Mouse (Mus musculus): ENCODE data around the gene Bcat2. TPM values are rescaled to one million over a fixed set of nuclear protein-coding genes. Genes with fewer than 3 reads are reported as not detected.
A peak's percentile ranks its signal among the peaks of the same experiment; 100 is the strongest.

Gene Bcat2
- total and polyA plus RNA-seq, 3 experiments, result 13.5 to 65.6 (median 30.9) TPM

DNA sequence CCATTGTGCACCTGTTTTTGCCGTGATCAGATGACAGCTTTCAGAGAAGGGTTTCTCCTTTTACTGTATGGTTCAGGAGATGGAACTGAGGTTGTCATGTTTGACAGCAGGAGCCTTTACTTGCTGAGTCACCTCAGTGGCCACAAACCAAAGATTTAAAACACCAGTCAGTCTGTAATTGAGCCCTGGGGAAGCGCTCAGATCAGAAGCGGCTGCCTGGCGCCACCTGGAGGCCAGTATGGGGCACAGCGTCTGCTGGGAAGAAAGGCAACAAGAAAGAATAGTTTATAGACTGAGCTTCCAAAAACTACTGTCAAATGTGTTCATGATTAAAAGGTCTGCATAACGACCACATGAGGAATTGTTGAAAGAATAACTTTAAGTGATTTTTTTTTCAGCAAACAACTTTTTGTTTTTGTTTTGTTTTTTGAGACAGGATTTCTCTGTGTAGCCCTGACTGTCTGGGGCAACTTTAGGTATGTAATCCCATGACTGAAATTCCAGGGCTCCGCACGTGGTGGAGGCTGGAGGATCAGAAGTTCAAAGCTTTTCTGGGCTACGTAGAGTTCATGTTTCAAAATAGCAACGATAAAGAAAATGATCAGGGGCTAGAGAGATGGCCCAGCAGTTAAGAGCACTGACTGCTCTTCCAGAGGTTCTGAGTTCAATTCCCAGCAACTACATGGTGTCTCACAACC is 23.3 kb downstream of the Bcat2 start (continued):
- TF ChIP-seq JUND (conservative IDR thresholded peaks at IDR 0.05; ENCODE audit: low read depth, low read length), result 0 out of 2 replicates have a peak, but pooled peaks have one; percentile 53
- no peak for TF ChIP-seq TBP (conservative IDR thresholded peaks at IDR 0.05; ENCODE audit: low read depth, low read length)
- TF ChIP-seq UBTF (IDR thresholded peaks at IDR 0.05; ENCODE audit: low read depth, low read length), result no peak
- TF ChIP-seq HCFC1 (IDR thresholded peaks at IDR 0.05; ENCODE audit: low read depth, low read length), result 0 out of 2 replicates have a peak, but pooled peaks have one; percentile 17
- no peak for TF ChIP-seq MAZ (IDR thresholded peaks at IDR 0.05; ENCODE audit: low read depth, low read length)
- no peak for TF ChIP-seq USF2 (conservative IDR thresholded peaks at IDR 0.05; ENCODE audit: low read depth, low read length)

DNA sequence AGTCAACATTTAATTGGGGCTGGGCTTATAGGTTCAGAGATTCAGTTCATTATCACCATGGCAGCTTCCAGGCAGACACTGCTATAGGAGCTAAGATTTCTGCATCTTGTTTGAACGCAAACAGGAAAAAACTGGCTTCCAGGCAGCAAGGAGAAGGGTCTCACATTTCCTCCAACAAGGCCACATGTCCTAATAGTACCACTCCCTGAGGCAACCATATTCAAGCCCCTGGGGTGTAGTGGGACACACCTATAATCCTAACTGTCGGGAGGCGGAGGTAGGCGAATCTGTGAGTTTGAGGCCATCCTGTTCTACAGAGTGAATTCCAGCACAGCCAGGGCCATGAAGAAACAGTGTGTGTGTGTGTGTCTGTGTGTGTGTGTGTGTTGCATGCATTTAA is 25.2 kb downstream of the Bcat2 start:
- no peak overlapping the region for H3K9ac ChIP-seq (ENCODE audit: insufficient read depth, low read depth)
- H3K36me3 ChIP-seq (replicated peaks in 1 of 2; ENCODE audit: control insufficient read depth in 1 of 2, insufficient read depth in 1 of 2, low read length in 1 of 2), result peaks cover 0 to 14% of the 10 kb centered on the region in 2 experiments
- DNase-seq (ENCODE audit: extremely low read depth), result no peak
- H3K27ac ChIP-seq (ENCODE audit: insufficient read depth, low read depth), result no peak overlapping the region
- no peaks in the 10 kb centered on the region for H3K27me3 ChIP-seq (replicated peaks)
- dilution Hi-C loops (cut with MboI; ENCODE audit: extremely low pct_ligation_motif_present, extremely low pct_unique_long_range_greater_than_20kb, low sequenced_read_pairs), result no loop called here
- in situ Hi-C loops (cut with MboI; ENCODE audit: low pct_ligation_motif_present, low pct_unique_long_range_greater_than_20kb, low sequenced_read_pairs), result no loop called here
- no peaks in the 10 kb centered on the region for H3K79me2 ChIP-seq (replicated peaks; ENCODE audit: control insufficient read depth, extremely low read depth, insufficient read depth, poor library complexity, severe bottlenecking)
- H3K4me3 ChIP-seq (replicated peaks in 1 of 3; ENCODE audit: low read depth in 2 of 3, low read length in 2 of 3, poor library complexity in 1 of 3), result no peak overlapping the region
- no peak overlapping the region for H3K4me2 ChIP-seq (ENCODE audit: insufficient read depth, low read depth, poor library complexity, severe bottlenecking)
- H3K9me3 ChIP-seq (replicated peaks; ENCODE audit: low read length), result peaks cover 14% of the 10 kb centered on the region
- TF ChIP-seq USF2 (conservative IDR thresholded peaks at IDR 0.05; ENCODE audit: low read depth, low read length), result no peak
- no peak for TF ChIP-seq ZKSCAN1 (IDR thresholded peaks at IDR 0.05; ENCODE audit: borderline replicate concordance, low read depth, low read length)
- TF ChIP-seq JUND (conservative IDR thresholded peaks at IDR 0.05; ENCODE audit: low read depth, low read length), result no peak
- TF ChIP-seq MAX (IDR thresholded peaks at IDR 0.05; ENCODE audit: low read length), result no peak
- no peak for TF ChIP-seq GABPA (IDR thresholded peaks at IDR 0.05; ENCODE audit: insufficient replicate concordance, low read depth, low read length)
- TF ChIP-seq BHLHE40 (IDR thresholded peaks at IDR 0.05; ENCODE audit: low read depth, low read length), result no peak
- TF ChIP-seq HCFC1 (IDR thresholded peaks at IDR 0.05; ENCODE audit: low read depth, low read length), result no peak
- no peak for TF ChIP-seq MYC (IDR thresholded peaks at IDR 0.05; ENCODE audit: low read depth, low read length)
- TF ChIP-seq ELF1 (IDR thresholded peaks at IDR 0.05; ENCODE audit: low read depth, low read length), result no peak
- TF ChIP-seq USF1 (IDR thresholded peaks at IDR 0.05; ENCODE audit: low read depth, low read length), result no peak
- TF ChIP-seq CTCF (conservative IDR thresholded peaks at IDR 0.05 in 1 of 2, IDR thresholded peaks at IDR 0.05 in 1 of 2; ENCODE audit: low read depth in 2 of 2, low read length in 2 of 2), result no peak
- TF ChIP-seq PAX5 (IDR thresholded peaks at IDR 0.05; ENCODE audit: low read length), result no peak
- TF ChIP-seq JUN (IDR thresholded peaks at IDR 0.05; ENCODE audit: insufficient read depth, low read depth, low read length), result no peak
- TF ChIP-seq TCF12 (IDR thresholded peaks at IDR 0.05; ENCODE audit: low read depth, low read length), result no peak
- TF ChIP-seq TBP (conservative IDR thresholded peaks at IDR 0.05; ENCODE audit: low read depth, low read length), result no peak
- no peak for TF ChIP-seq IRF4 (IDR thresholded peaks at IDR 0.05; ENCODE audit: low read depth, low read length)
- TF ChIP-seq SMC3 (IDR thresholded peaks at IDR 0.05; ENCODE audit: low read depth, low read length), result no peak
- TF ChIP-seq ZC3H11A (IDR thresholded peaks at IDR 0.05; ENCODE audit: low read depth, low read length), result no peak
- peaks cover 0 to 47% of the 10 kb centered on the region in 2 experiments; a peak in 3 of 4 replicates for H3K4me1 ChIP-seq (ENCODE audit: control insufficient read depth in 1 of 2, insufficient read depth in 2 of 2)
